8 mouse cellular contexts compared by ENCODE assay signal in genomic region chr3:90247960-90248745, GRCm38 (mm10). TPM values are rescaled to one million over a fixed set of nuclear protein-coding genes. Genes with fewer than 3 reads are reported as not detected.
DNase-seq lines count a peak whose midpoint lies in the region; ATAC-seq and TF ChIP-seq lines count a peak whose summit lies in the region.

TSS of gene Slc39a1 (plus strand) at chr3:90248172.

- H3K9ac ChIP-seq in CH12.LX (ENCODE audit: insufficient read depth, low read depth), result peak within 1 kb of the TSS; percentile 88
- peak within 1 kb of the TSS; percentile 81 for H3K9ac ChIP-seq in forebrain, embryonic 12.5 days
- peak within 1 kb of the TSS; percentile 74 for H3K9ac ChIP-seq in heart, postnatal 0 days (replicated peaks; ENCODE audit: low read depth, low read length)
- peak within 1 kb of the TSS; percentile 76 for H3K9ac ChIP-seq in liver, embryonic 16.5 days (ENCODE audit: low read depth, low read length)
- peak within 1 kb of the TSS; percentile 78 for H3K9ac ChIP-seq in neural tube, embryonic 14.5 days (replicated peaks; ENCODE audit: low read depth, low read length)

- peak within 1 kb of the TSS; percentile 82 to 88 (median 82) for H3K4me3 ChIP-seq in CH12.LX (replicated peaks in 1 of 3; ENCODE audit: low read depth in 2 of 3, low read length in 2 of 3, poor library complexity in 1 of 3)
- peak within 1 kb of the TSS; percentile 66 for H3K4me3 ChIP-seq in forebrain, embryonic 12.5 days (replicated peaks)
- H3K4me3 ChIP-seq in heart, postnatal 0 days (ENCODE audit: low read depth, low read length), result peak within 1 kb of the TSS; percentile 66
- peak within 1 kb of the TSS; percentile 75 for H3K4me3 ChIP-seq in liver, embryonic 16.5 days (ENCODE audit: low read depth, low read length)
- H3K4me3 ChIP-seq in neural tube, embryonic 14.5 days (ENCODE audit: low read depth, low read length), result peak within 1 kb of the TSS; percentile 69

- peak; percentile 86 for TF ChIP-seq POLR2A in CH12.LX (IDR thresholded peaks at IDR 0.05; ENCODE audit: low read depth, low read length)

- no peak for TF ChIP-seq RAD21 in CH12.LX (IDR thresholded peaks at IDR 0.05; ENCODE audit: low read depth, low read length)

- peak; percentile 96 for ATAC-seq in forebrain, embryonic 12.5 days (ENCODE audit: low FRiP score)
- ATAC-seq in heart, postnatal 0 days (ENCODE audit: insufficient read depth, low read depth), result peak; percentile 94
- peak; percentile 95 for ATAC-seq in liver, embryonic 16.5 days (ENCODE audit: low read depth)
- peak; percentile 95 for ATAC-seq in neural tube, embryonic 14.5 days (ENCODE audit: low read depth)

- peak within 1 kb of the TSS; percentile 96 for H3K4me2 ChIP-seq in CH12.LX (ENCODE audit: insufficient read depth, low read depth, poor library complexity, severe bottlenecking)
- H3K4me2 ChIP-seq in forebrain, embryonic 12.5 days, result peak within 1 kb of the TSS; percentile 75
- peak within 1 kb of the TSS; percentile 71 for H3K4me2 ChIP-seq in heart, postnatal 0 days (ENCODE audit: low read depth, low read length)
- peak within 1 kb of the TSS; percentile 85 for H3K4me2 ChIP-seq in liver, embryonic 16.5 days (ENCODE audit: low read depth, low read length)
- H3K4me2 ChIP-seq in neural tube, embryonic 14.5 days (ENCODE audit: low read depth, low read length), result peak within 1 kb of the TSS; percentile 95

- H3K27me3 ChIP-seq in CH12.LX (replicated peaks), result no peaks in the 10 kb centered on the region
- H3K27me3 ChIP-seq in forebrain, embryonic 12.5 days, result no peaks in the 10 kb centered on the region
- H3K27me3 ChIP-seq in heart, postnatal 0 days (ENCODE audit: control insufficient read depth, insufficient read depth, low read length), result no peaks in the 10 kb centered on the region
- no peaks in the 10 kb centered on the region for H3K27me3 ChIP-seq in liver, embryonic 16.5 days (ENCODE audit: control insufficient read depth, insufficient read depth, low read depth, low read length)
- no peaks in the 10 kb centered on the region for H3K27me3 ChIP-seq in neural tube, embryonic 14.5 days (ENCODE audit: control insufficient read depth, insufficient read depth, low read length)

- no peaks in the 10 kb centered on the region for H3K9me3 ChIP-seq in CH12.LX (replicated peaks; ENCODE audit: low read length)
- H3K9me3 ChIP-seq in forebrain, embryonic 12.5 days, result no peaks in the 10 kb centered on the region
- H3K9me3 ChIP-seq in heart, postnatal 0 days (replicated peaks; ENCODE audit: control insufficient read depth, low read length), result no peaks in the 10 kb centered on the region
- no peaks in the 10 kb centered on the region for H3K9me3 ChIP-seq in liver, embryonic 16.5 days (replicated peaks; ENCODE audit: control insufficient read depth, low read length)
- H3K9me3 ChIP-seq in neural tube, embryonic 14.5 days (ENCODE audit: control insufficient read depth, low read length), result no peaks in the 10 kb centered on the region

- peaks cover 3 to 43% of the 10 kb centered on the region in 2 experiments; a peak in 3 of 4 replicates for H3K4me1 ChIP-seq in CH12.LX (ENCODE audit: control insufficient read depth in 1 of 2, insufficient read depth in 2 of 2)
- H3K4me1 ChIP-seq in forebrain, embryonic 12.5 days, result peaks cover 25% of the 10 kb centered on the region
- H3K4me1 ChIP-seq in heart, postnatal 0 days (ENCODE audit: control insufficient read depth, insufficient read depth), result peaks cover under 1% of the 10 kb centered on the region; the same call in 1 of the 2 replicates
- H3K4me1 ChIP-seq in liver, embryonic 16.5 days (ENCODE audit: control insufficient read depth, low read depth, low read length), result peaks cover 20% of the 10 kb centered on the region
- peaks cover 7% of the 10 kb centered on the region for H3K4me1 ChIP-seq in neural tube, embryonic 14.5 days (ENCODE audit: control insufficient read depth, insufficient read depth, low read length)

- H3K36me3 ChIP-seq in CH12.LX (replicated peaks in 1 of 2; ENCODE audit: control insufficient read depth in 1 of 2, insufficient read depth in 1 of 2, low read length in 1 of 2), result peaks cover 15 to 21% of the 10 kb centered on the region in 2 experiments
- H3K36me3 ChIP-seq in forebrain, embryonic 12.5 days (replicated peaks), result peaks cover 22% of the 10 kb centered on the region
- H3K36me3 ChIP-seq in heart, postnatal 0 days (replicated peaks; ENCODE audit: control insufficient read depth, insufficient read depth, low read length), result peaks cover 20% of the 10 kb centered on the region
- H3K36me3 ChIP-seq in liver, embryonic 16.5 days (ENCODE audit: control insufficient read depth, insufficient read depth), result no peaks in the 10 kb centered on the region; the same call in 1 of the 2 replicates
- H3K36me3 ChIP-seq in neural tube, embryonic 14.5 days (ENCODE audit: control insufficient read depth, insufficient read depth, low read length), result peaks cover 4% of the 10 kb centered on the region; the same call in 1 of the 2 replicates

- WGBS in forebrain, embryonic 12.5 days, result under 1% methylated on average over 44 of the region's 44 CpGs
- 0% methylated on average over 44 of the region's 44 CpGs for WGBS in heart, postnatal 0 days
- under 1% methylated on average over 42 of the region's 44 CpGs for WGBS in liver, embryonic 16.5 days (ENCODE audit: insufficient replicate concordance)
- WGBS in neural tube, embryonic 14.5 days, result under 1% methylated on average over 44 of the region's 44 CpGs

- no peak for TF ChIP-seq CTCF in CH12.LX (conservative IDR thresholded peaks at IDR 0.05 in 1 of 2, IDR thresholded peaks at IDR 0.05 in 1 of 2; ENCODE audit: low read depth in 2 of 2, low read length in 2 of 2)
- no peak for TF ChIP-seq CTCF in heart, postnatal 0 days (IDR thresholded peaks at IDR 0.05; ENCODE audit: low read depth)

- in situ Hi-C loops in CH12.LX (cut with MboI; ENCODE audit: low pct_ligation_motif_present, low pct_unique_long_range_greater_than_20kb, low sequenced_read_pairs), result no loop called here

- TF ChIP-seq EP300 in CH12.LX (IDR thresholded peaks at IDR 0.05; ENCODE audit: low read length), result no peak
- TF ChIP-seq EP300 in heart, postnatal 0 days (IDR thresholded peaks at IDR 0.05; ENCODE audit: low read depth), result no peak

- DNase-seq in CH12.LX (ENCODE audit: extremely low read depth), result peak; percentile 94
- peak; percentile 93 for DNase-seq in c-Kit-positive CD71-positive TER-119-negative erythroid progenitor cells, embryonic 14.5 days (ENCODE audit: low read depth)
- DNase-seq in heart, postnatal 0 days (ENCODE audit: low spot score), result peak; percentile 98
- peak; percentile 95 to 97 for DNase-seq in kidney, postnatal 4 days
- peak; percentile 92 for DNase-seq in testis, postnatal 10 days (ENCODE audit: low spot score)

- dilution Hi-C loops in CH12.LX (cut with MboI; ENCODE audit: extremely low pct_ligation_motif_present, extremely low pct_unique_long_range_greater_than_20kb, low sequenced_read_pairs), result no loop called here

- peaks cover 16% of the 10 kb centered on the region for H3K79me2 ChIP-seq in CH12.LX (replicated peaks; ENCODE audit: control insufficient read depth, extremely low read depth, insufficient read depth, poor library complexity, severe bottlenecking)

- peak within 1 kb of the TSS; percentile 66 for H3K27ac ChIP-seq in CH12.LX (ENCODE audit: insufficient read depth, low read depth)
- H3K27ac ChIP-seq in forebrain, embryonic 12.5 days, result peak within 1 kb of the TSS; percentile 90
- H3K27ac ChIP-seq in heart, postnatal 0 days (ENCODE audit: low read depth), result peak within 1 kb of the TSS; percentile 95
- peak within 1 kb of the TSS; percentile 75 for H3K27ac ChIP-seq in liver, embryonic 16.5 days (ENCODE audit: low read length)
- H3K27ac ChIP-seq in neural tube, embryonic 14.5 days (ENCODE audit: low read depth, low read length), result peak within 1 kb of the TSS; percentile 60

TF ChIP-seq in CH12.LX, 34 proteins besides CTCF, POLR2A, EP300 and RAD21 (continues in another document):
- TF ChIP-seq E2F4 (IDR thresholded peaks at IDR 0.05; ENCODE audit: insufficient replicate concordance, low read depth, low read length) (no peak), TBP (conservative IDR thresholded peaks at IDR 0.05; ENCODE audit: low read depth, low read length) (0 out of 2 replicates have a peak, but pooled peaks have one; percentile 11), PAX5 (IDR thresholded peaks at IDR 0.05; ENCODE audit: low read length) (no peak), MEF2A (IDR thresholded peaks at IDR 0.05; ENCODE audit: borderline replicate concordance, low read depth, low read length) (no peak), JUND (conservative IDR thresholded peaks at IDR 0.05; ENCODE audit: low read depth, low read length) (no peak), JUN (IDR thresholded peaks at IDR 0.05; ENCODE audit: insufficient read depth, low read depth, low read length) (no peak), MAX (IDR thresholded peaks at IDR 0.05; ENCODE audit: low read length) (no peak), SIN3A (IDR thresholded peaks at IDR 0.05; ENCODE audit: low read length) (peak; percentile 23; the same call in 1 of the 2 replicates), USF1 (IDR thresholded peaks at IDR 0.05; ENCODE audit: low read depth, low read length) (no peak), NRF1 (IDR thresholded peaks at IDR 0.05; ENCODE audit: low read depth, low read length) (no peak), GABPA (IDR thresholded peaks at IDR 0.05; ENCODE audit: insufficient replicate concordance, low read depth, low read length) (no peak), CHD1 (IDR thresholded peaks at IDR 0.05; ENCODE audit: low read depth, low read length) (no peak), MYC (IDR thresholded peaks at IDR 0.05; ENCODE audit: low read depth, low read length) (no peak), MXI1 (IDR thresholded peaks at IDR 0.05; ENCODE audit: low read depth, low read length) (no peak), UBTF (IDR thresholded peaks at IDR 0.05; ENCODE audit: low read depth, low read length) (peak; percentile 51; the same call in 1 of the 2 replicates), CHD2 (IDR thresholded peaks at IDR 0.05; ENCODE audit: low read length) (peak; percentile 41), USF2 (conservative IDR thresholded peaks at IDR 0.05; ENCODE audit: low read depth, low read length) (no peak), ELF1 (IDR thresholded peaks at IDR 0.05; ENCODE audit: low read depth, low read length) (peak; percentile 37), HCFC1 (IDR thresholded peaks at IDR 0.05; ENCODE audit: low read depth, low read length) (no peak)

RNA-seq across cellular contexts. Expression of gene Slc39a1, which starts in this region (rescaled TPM):
- total RNA-seq in CH12.LX (2012; rRNA removed) (42.2 and 44.4 TPM in 2 replicates), CH12.LX (2014; rRNA removed) (22.9 and 23.8 TPM in 2 replicates)
- polyA plus RNA-seq in CH12.LX (2012; ENCODE audit: insufficient read length, low read depth), result 40.4 and 40.7 TPM in 2 replicates
- polyA plus RNA-seq in forebrain, embryonic 12.5 days (2016; fragmentation: Nextera tagmentation; extraction: Ambion mirVana), result 32.8 and 42.8 TPM in 2 replicates
- 157 and 158 TPM in 2 replicates for total RNA-seq in heart, postnatal 0 days (2014; rRNA removed; ENCODE audit: low replicate concordance)
- polyA plus RNA-seq in heart, postnatal 0 days (2015; fragmentation: Nextera tagmentation; extraction: Ambion mirVana), result 93.3 and 95.5 TPM in 2 replicates
- polyA plus RNA-seq in liver, embryonic 16.5 days (2015; fragmentation: Nextera tagmentation; extraction: Ambion mirVana), result 30.0 and 33.5 TPM in 2 replicates
- 41.2 and 46.0 TPM in 2 replicates for polyA plus RNA-seq in neural tube, embryonic 14.5 days (2014; fragmentation: Nextera tagmentation; extraction: Ambion mirVana)

Comparison
In these comparisons a context has a peak if more than half of its experiments do, and no peak if none do; other contexts are left out.
1. Peak in every context shown above with its lines: DNase-seq, ATAC-seq, H3K4me3 ChIP-seq and H3K27ac ChIP-seq.